Mouse (Mus musculus) frontal cortex, adult (tissue): ENCODE data around the gene Kdm2a.

Experiments
- ATAC-seq: cut with Nextera tagmentation; 2 replicates; pipeline ENCODE4 v1.9.2; 2017; ENCODE audit warnings: mild to moderate bottlenecking, moderate library complexity, mixed read lengths; ENCODE audit not compliant: low TSS enrichment

The Kdm2a gene

GRCm38 (mm10) chr19:4328737-4329304 is 69.3 kb downstream of the Kdm2a start:
- ATAC-seq: no peak

GRCm38 (mm10) chr19:4326881-4327280 is 71.2 kb downstream of the Kdm2a start:
- no peak for ATAC-seq

- ATAC-seq: no peak
Observed at GRCm38 (mm10) chr19:4326106-4326505, 72.0 kb downstream of the Kdm2a start.

- ATAC-seq: no peak
Observed at GRCm38 (mm10) chr19:4322134-4322533, 76.0 kb downstream of the Kdm2a start.

GRCm38 (mm10) chr19:4321622-4322021 is 76.5 kb downstream of the Kdm2a start:
- ATAC-seq: no peak

- no peak for ATAC-seq
Observed at GRCm38 (mm10) chr19:4319272-4319671, 78.8 kb downstream of the Kdm2a start.

GRCm38 (mm10) chr19:4317181-4317580 is 80.9 kb downstream of the Kdm2a start:
- ATAC-seq: no peak

- peak; percentile 20; the same call in 1 of the 2 replicates for ATAC-seq
Observed at GRCm38 (mm10) chr19:4315223-4315944, 82.7 kb downstream of the Kdm2a start.

GRCm38 (mm10) chr19:4309776-4310185 is 88.3 kb downstream of the Kdm2a start:
- no peak for ATAC-seq

- no peak for ATAC-seq
Observed at GRCm38 (mm10) chr19:4309302-4309701, 88.8 kb downstream of the Kdm2a start.

GRCm38 (mm10) chr19:4306190-4306577 is 91.9 kb downstream of the Kdm2a start, which contains the start of gene Grk2:
Grk2 (minus strand) TSS chr19:4306222.
- peak; percentile 49 for ATAC-seq

GRCm38 (mm10) chr19:4305491-4306189 is 92.4 kb downstream of the Kdm2a start:
- peak; percentile 13 for ATAC-seq

GRCm38 (mm10) chr19:4304871-4305321 is 93.2 kb downstream of the Kdm2a start:
- ATAC-seq: no peak

- ATAC-seq: no peak
Observed at GRCm38 (mm10) chr19:4304251-4304821, 93.7 kb downstream of the Kdm2a start.

GRCm38 (mm10) chr19:4303640-4303995 is 94.5 kb downstream of the Kdm2a start:
- no peak for ATAC-seq

- no peak for ATAC-seq
Observed at GRCm38 (mm10) chr19:4302936-4303639, 95.0 kb downstream of the Kdm2a start.

GRCm38 (mm10) chr19:4301735-4302651 is 96.1 kb downstream of the Kdm2a start:
- peak; percentile 9 for ATAC-seq

- peak; percentile 1; the same call in 1 of the 2 replicates for ATAC-seq
Observed at GRCm38 (mm10) chr19:4300852-4301734, 97.0 kb downstream of the Kdm2a start.

- ATAC-seq: peak; percentile 12; the same call in 1 of the 2 replicates
Observed at GRCm38 (mm10) chr19:4300271-4300704, 97.8 kb downstream of the Kdm2a start.
